Mouse (Mus musculus) midbrain, embryonic 13.5 days (tissue): Measurements from ENCODE around the gene Jade1. TPM values are rescaled to one million over a fixed set of nuclear protein-coding genes. Genes with fewer than 3 reads are reported as not detected.

Experiments
- ATAC-seq: fragments of 200-750 bp; cut with Nextera tagmentation; 2 replicates; pipeline ENCODE4 v1.8.0; 2017; ENCODE audit warnings: mild to moderate bottlenecking, moderate TSS enrichment, moderate library complexity
- H3K27ac ChIP-seq: fragments of 300-500 bp; sonication (generic); 2 replicates; pipeline ENCODE4 v1.5.1; 2015; ENCODE audit warnings: inconsistent platforms, mild to moderate bottlenecking, moderate library complexity
- H3K27me3 ChIP-seq: fragments of 300-500 bp; sonication (generic); 2 replicates; pipeline ENCODE4 v1.6.1; 2015; ENCODE audit warnings: mild to moderate bottlenecking, inconsistent platforms
- H3K36me3 ChIP-seq: fragments of 300-500 bp; sonication (generic); 2 replicates; pipeline ENCODE4 v1.6.1; 2015; ENCODE audit warnings: mild to moderate bottlenecking, inconsistent platforms
- H3K4me1 ChIP-seq: fragments of 300-500 bp; sonication (generic); replicated peaks from 2 replicates; pipeline ENCODE4 v1.6.1; 2015; ENCODE audit warnings: inconsistent platforms
- H3K4me2 ChIP-seq: fragments of 300-500 bp; sonication (generic); replicated peaks from 2 replicates; pipeline ENCODE4 v1.6.1; 2015; ENCODE audit warnings: moderate library complexity, mild to moderate bottlenecking, inconsistent platforms
- H3K4me3 ChIP-seq: fragments of 300-500 bp; sonication (generic); replicated peaks from 2 replicates; pipeline ENCODE4 v1.5.1; 2015; ENCODE audit warnings: mild to moderate bottlenecking, inconsistent platforms
- H3K9ac ChIP-seq: fragments of 300-500 bp; sonication (generic); replicated peaks from 2 replicates; pipeline ENCODE4 v1.6.1; 2015; ENCODE audit warnings: mild to moderate bottlenecking, inconsistent platforms
- H3K9me3 ChIP-seq: fragments of 300-500 bp; sonication (generic); 2 replicates; pipeline ENCODE4 v1.6.1; 2016; ENCODE audit warnings: mild to moderate bottlenecking, inconsistent platforms
- WGBS: fragments of 180-500 bp; shearing (Covaris S2); methylation state at CpG from one replicate; pipeline ENCODE4 v1.1.7; 2015; 5-methylcytosine and 5-hydroxymethylcytosine counted together
- polyA plus RNA-seq: library from polyadenylated mRNA; unstranded; fragments of >200 nt; fragmentation: Nextera tagmentation; extraction: Ambion mirVana; gene quantifications from 2 replicates; pipeline ENCODE4 v1.2.1, GENCODE M21; 2015

Gene Jade1
- 10.5 and 13.2 TPM in 2 replicates for polyA plus RNA-seq

GRCm38 (mm10) chr3:41555491-41556381 is at the start of gene Jade1:
Gene Jade1, plus strand, starts transcription at chr3:41555731.
- H3K27me3 ChIP-seq, result no peaks in the 10 kb centered on the region
- no peak within 1 kb of the TSS for H3K9ac ChIP-seq
- H3K4me2 ChIP-seq, result no peak within 1 kb of the TSS
- ATAC-seq, result no peak
- H3K4me1 ChIP-seq, result no peaks in the 10 kb centered on the region
- no peaks in the 10 kb centered on the region for H3K36me3 ChIP-seq
- no peak within 1 kb of the TSS for H3K4me3 ChIP-seq
- 96% methylated on average over 35 of the region's 36 CpGs for WGBS
- 0 out of 2 replicates have a peak, but pooled peaks cover 3% of the 10 kb centered on the region for H3K9me3 ChIP-seq
- no peak within 1 kb of the TSS for H3K27ac ChIP-seq

- Histone ChIP-seq H3K36me3 (no peaks in the 10 kb centered on the region), H3K9me3 (no peaks in the 10 kb centered on the region), H3K4me1 (no peaks in the 10 kb centered on the region), H3K4me2 (no peak overlapping the region), H3K9ac (no peak overlapping the region), H3K4me3 (no peak overlapping the region), H3K27me3 (no peaks in the 10 kb centered on the region), H3K27ac (no peak overlapping the region)
- 82% methylated on average over 2 of the region's 2 CpGs for WGBS
- no peak for ATAC-seq
These were observed 46.1 kb upstream of the Jade1 start for GRCm38 (mm10) chr3:41509441-41509840.

- Histone ChIP-seq H3K9me3 (no peaks in the 10 kb centered on the region), H3K4me1 (no peaks in the 10 kb centered on the region), H3K27me3 (no peaks in the 10 kb centered on the region), H3K36me3 (no peaks in the 10 kb centered on the region), H3K4me2 (no peak overlapping the region), H3K4me3 (no peak overlapping the region), H3K27ac (no peak overlapping the region), H3K9ac (no peak overlapping the region)
- whole genome bisulfite sequencing, result 68% methylated on average over 9 of the region's 9 CpGs
- ATAC-seq, result no peak
These were observed 45.3 kb upstream of the Jade1 start for GRCm38 (mm10) chr3:41510191-41510590.

GRCm38 (mm10) chr3:41510750-41511149 is 44.8 kb upstream of the Jade1 start:
- H3K36me3 ChIP-seq, result no peaks in the 10 kb centered on the region
- no peak overlapping the region for H3K4me3 ChIP-seq
- no peaks in the 10 kb centered on the region for H3K4me1 ChIP-seq
- no peaks in the 10 kb centered on the region for H3K9me3 ChIP-seq
- no peak for ATAC-seq
- 77% methylated on average over 7 of the region's 7 CpGs for WGBS
- H3K27ac ChIP-seq, result no peak overlapping the region
- no peak overlapping the region for H3K9ac ChIP-seq
- H3K27me3 ChIP-seq, result no peaks in the 10 kb centered on the region
- H3K4me2 ChIP-seq, result no peak overlapping the region

- H3K4me3 ChIP-seq, result no peak overlapping the region
- no peaks in the 10 kb centered on the region for H3K27me3 ChIP-seq
- no peak overlapping the region for H3K27ac ChIP-seq
- no peak overlapping the region for H3K9ac ChIP-seq
- H3K4me1 ChIP-seq, result no peaks in the 10 kb centered on the region
- no peaks in the 10 kb centered on the region for H3K9me3 ChIP-seq
- WGBS, result 72% methylated on average over 5 of the region's 5 CpGs
- H3K36me3 ChIP-seq, result no peaks in the 10 kb centered on the region
- 0 out of 2 replicates have a peak, but pooled peaks have one; percentile 14 for ATAC-seq
- no peak overlapping the region for H3K4me2 ChIP-seq
These were observed 41.5 kb upstream of the Jade1 start for GRCm38 (mm10) chr3:41514003-41514402.

GRCm38 (mm10) chr3:41514683-41515305 is 40.7 kb upstream of the Jade1 start:
- Histone ChIP-seq H3K4me1 (no peaks in the 10 kb centered on the region), H3K4me3 (no peak overlapping the region), H3K9ac (no peak overlapping the region), H3K4me2 (no peak overlapping the region), H3K27me3 (no peaks in the 10 kb centered on the region), H3K9me3 (no peaks in the 10 kb centered on the region), H3K36me3 (no peaks in the 10 kb centered on the region), H3K27ac (no peak overlapping the region)
- no peak for ATAC-seq
- WGBS, result 85% methylated on average over 11 of the region's 11 CpGs

GRCm38 (mm10) chr3:41516961-41517518 is 38.5 kb upstream of the Jade1 start:
- no peak overlapping the region for H3K9ac ChIP-seq
- peaks cover 1% of the 10 kb centered on the region; the same call in 1 of the 2 replicates for H3K4me1 ChIP-seq
- no peaks in the 10 kb centered on the region for H3K27me3 ChIP-seq
- H3K9me3 ChIP-seq, result no peaks in the 10 kb centered on the region
- no peak overlapping the region for H3K4me3 ChIP-seq
- 79% methylated on average over 8 of the region's 8 CpGs for WGBS
- H3K36me3 ChIP-seq, result no peaks in the 10 kb centered on the region
- H3K4me2 ChIP-seq, result no peak overlapping the region
- no peak for ATAC-seq
- H3K27ac ChIP-seq, result no peak overlapping the region

GRCm38 (mm10) chr3:41520925-41521324 is 34.6 kb upstream of the Jade1 start:
- no peak overlapping the region for H3K9ac ChIP-seq

GRCm38 (mm10) chr3:41521733-41522132 is 33.8 kb upstream of the Jade1 start:
- WGBS, result 67% methylated on average over 3 of the region's 3 CpGs
- Histone ChIP-seq H3K9ac (no peak overlapping the region), H3K36me3 (no peaks in the 10 kb centered on the region), H3K4me3 (no peak overlapping the region), H3K4me1 (peaks cover 4% of the 10 kb centered on the region; the same call in 1 of the 2 replicates), H3K27ac (no peak overlapping the region), H3K9me3 (no peaks in the 10 kb centered on the region), H3K4me2 (no peak overlapping the region), H3K27me3 (no peaks in the 10 kb centered on the region)
- ATAC-seq, result no peak

More at GRCm38 (mm10) chr3:41520925-41521324, 34.6 kb upstream of the Jade1 start:
- Histone ChIP-seq H3K4me1 (peaks cover 4% of the 10 kb centered on the region; the same call in 1 of the 2 replicates), H3K27ac (no peak overlapping the region), H3K4me3 (no peak overlapping the region), H3K4me2 (no peak overlapping the region), H3K27me3 (no peaks in the 10 kb centered on the region), H3K36me3 (no peaks in the 10 kb centered on the region), H3K9me3 (no peaks in the 10 kb centered on the region)
- WGBS, result 73% methylated on average over 4 of the region's 4 CpGs
- no peak for ATAC-seq

GRCm38 (mm10) chr3:41522226-41523005 is 33.1 kb upstream of the Jade1 start:
- peak; percentile 53; the same call in 1 of the 2 replicates for ATAC-seq
- peaks cover 4% of the 10 kb centered on the region; the same call in 1 of the 2 replicates for H3K4me1 ChIP-seq
- WGBS, result 28% methylated on average over 18 of the region's 18 CpGs
- H3K36me3 ChIP-seq, result no peaks in the 10 kb centered on the region
- peak overlapping the region; percentile 20; the same call in 1 of the 2 replicates for H3K4me2 ChIP-seq
- H3K27me3 ChIP-seq, result no peaks in the 10 kb centered on the region
- H3K9me3 ChIP-seq, result no peaks in the 10 kb centered on the region
- H3K27ac ChIP-seq, result no peak overlapping the region
- H3K4me3 ChIP-seq, result no peak overlapping the region
- H3K9ac ChIP-seq, result no peak overlapping the region

GRCm38 (mm10) chr3:41523006-41523375 is 32.5 kb upstream of the Jade1 start:
- no peaks in the 10 kb centered on the region for H3K27me3 ChIP-seq
- no peak overlapping the region for H3K4me3 ChIP-seq
- ATAC-seq, result no peak
- peaks cover 4% of the 10 kb centered on the region; the same call in 1 of the 2 replicates for H3K4me1 ChIP-seq
- H3K9me3 ChIP-seq, result no peaks in the 10 kb centered on the region
- H3K4me2 ChIP-seq, result no peak overlapping the region
- no peak overlapping the region for H3K27ac ChIP-seq
- no peak overlapping the region for H3K9ac ChIP-seq
- H3K36me3 ChIP-seq, result no peaks in the 10 kb centered on the region
- WGBS, result 49% methylated on average over 2 of the region's 2 CpGs
